9 mouse cellular contexts compared by ENCODE assay signal in genomic region chr7:104199822-104200221, GRCm38 (mm10). TPM values are rescaled to one million over a fixed set of nuclear protein-coding genes. Genes with fewer than 3 reads are reported as not detected.
A peak's percentile ranks its signal among the peaks of the same experiment; 100 is the strongest.
DNase-seq lines count a peak whose midpoint lies in the region; ATAC-seq lines count a peak whose summit lies in the region.
"Had no signal": no experiment of that assay in that cellular context is flagged by ENCODE, and none has a peak within 500 bp of the region (broad histone marks: within the 10 kb centered on the region; RNA-seq: fewer than 3 reads in every experiment).

No protein-coding gene starts in this region.

- no peak overlapping the region for H3K4me2 ChIP-seq in liver, embryonic 13.5 days

- peak; percentile 18 for DNase-seq in 3134 (ENCODE audit: extremely low read depth, insufficient read length, low spot score)
- DNase-seq in MEL-GATA-1-ER (ENCODE audit: extremely low read depth, low read depth) = peak; percentile 29
- peak; percentile 20 to 53 for DNase-seq in gastrocnemius, postnatal 36 days
- peak; percentile 79 for DNase-seq in kidney, adult 9 months
- DNase-seq in liver, embryonic 13.5 days = peak; percentile 40
- DNase-seq in retina, adult 2 months (ENCODE audit: low read depth, low spot score) = peak; percentile 8
- DNase-seq in thymus, postnatal 36 days = peak; percentile 66 to 68

- H3K9me3 ChIP-seq in liver, embryonic 13.5 days (replicated peaks) = no peaks in the 10 kb centered on the region

- 2% methylated on average over 5 of the region's 5 CpGs for WGBS in liver, embryonic 13.5 days (ENCODE audit: insufficient replicate concordance)

- no peaks in the 10 kb centered on the region for H3K27me3 ChIP-seq in liver, embryonic 13.5 days

- peak; percentile 99 for ATAC-seq in common myeloid progenitor, adult 5-6 weeks (replicated peaks; ENCODE audit: low read depth, poor library complexity, severe bottlenecking)
- peak; percentile 67; the same call in 1 of the 2 replicates for ATAC-seq in liver, embryonic 13.5 days (ENCODE audit: low read depth)

- H3K9ac ChIP-seq in liver, embryonic 13.5 days = no peak overlapping the region

- intact Hi-C loops in gastrocnemius, postnatal 36 days (cut with DNase I) = loop anchor here (5.0 kb wide), 1 partner anchor 32 kb away; no protein-coding TSS in a partner anchor

- H3K4me1 ChIP-seq in liver, embryonic 13.5 days (replicated peaks) = no peaks in the 10 kb centered on the region

- H3K36me3 ChIP-seq in liver, embryonic 13.5 days = no peaks in the 10 kb centered on the region

- H3K27ac ChIP-seq in liver, embryonic 13.5 days = no peak overlapping the region

- H3K4me3 ChIP-seq in liver, embryonic 13.5 days (replicated peaks) = no peak overlapping the region
- H3K4me3 ChIP-seq: erythroblast, embryonic 14.5 days had no signal

RNA-seq across cellular contexts. Expression of gene Olfr649, which starts 4.0 kb away (rescaled TPM):
- total RNA-seq in common myeloid progenitor, adult 5-6 weeks (2017) = not detected in 2 replicates
- total RNA-seq in gastrocnemius, postnatal 36 days (2021) = not detected
- not detected in 2 replicates for polyA plus RNA-seq in liver, embryonic 13.5 days (2015; fragmentation: Nextera tagmentation; extraction: Ambion mirVana)
- polyA plus RNA-seq: erythroblast, embryonic 14.5 days had no signal

RNA-seq across cellular contexts. Expression of gene Olfr648, which starts 16.6 kb away (rescaled TPM):
- total RNA-seq in common myeloid progenitor, adult 5-6 weeks (2017) = not detected in 2 replicates
- not detected for total RNA-seq in gastrocnemius, postnatal 36 days (2021)
- 0.03 and 0.05 TPM in 2 replicates for polyA plus RNA-seq in liver, embryonic 13.5 days (2015; fragmentation: Nextera tagmentation; extraction: Ambion mirVana)

RNA-seq across cellular contexts. Expression of gene Trim6, which starts 18.8 kb away (rescaled TPM):
- 3.0 and 3.2 TPM in 2 replicates for total RNA-seq in common myeloid progenitor, adult 5-6 weeks (2017)
- total RNA-seq in gastrocnemius, postnatal 36 days (2021) = under 1 TPM in 1 of 2 experiments, not detected in 1; 0.20 TPM
- 0.77 and 0.89 TPM in 2 replicates for polyA plus RNA-seq in liver, embryonic 13.5 days (2015; fragmentation: Nextera tagmentation; extraction: Ambion mirVana)
- polyA plus RNA-seq: erythroblast, embryonic 14.5 days had no signal

RNA-seq across cellular contexts. Expression of gene Olfm5, which starts 35.2 kb away (rescaled TPM):
- not detected in 2 replicates for total RNA-seq in common myeloid progenitor, adult 5-6 weeks (2017)
- not detected for total RNA-seq in gastrocnemius, postnatal 36 days (2021)
- polyA plus RNA-seq in liver, embryonic 13.5 days (2015; fragmentation: Nextera tagmentation; extraction: Ambion mirVana) = 0.15 TPM in 1 of 2 replicates, not detected in the other
- polyA plus RNA-seq: erythroblast, embryonic 14.5 days had no signal

RNA-seq across cellular contexts. Expression of gene Trim34a, which starts 44.4 kb away (rescaled TPM):
- total RNA-seq in common myeloid progenitor, adult 5-6 weeks (2017) = 23.9 and 26.9 TPM in 2 replicates
- 1 to 10 TPM in 1 of 2 experiments, under 1 TPM in 1; 0.67 to 1.4 TPM for total RNA-seq in gastrocnemius, postnatal 36 days (2021)
- polyA plus RNA-seq in liver, embryonic 13.5 days (2015; fragmentation: Nextera tagmentation; extraction: Ambion mirVana) = 0.90 and 1.7 TPM in 2 replicates
- polyA plus RNA-seq: erythroblast, embryonic 14.5 days had no signal

Comparison
In these comparisons a context has a peak if more than half of its experiments do, and no peak if none do; other contexts are left out.
1. DNase-seq: peak in every context shown above with its lines; median percentile 79 in kidney, adult 9 months; 67 in thymus, postnatal 36 days; 40 in liver, embryonic 13.5 days; 36 in gastrocnemius, postnatal 36 days; 29 in MEL-GATA-1-ER; 18 in 3134; 8 in retina, adult 2 months.